Mouse (Mus musculus) C2C12 (cell line): ENCODE data around the gene Lgals1. TPM values are rescaled to one million over a fixed set of nuclear protein-coding genes. Genes with fewer than 3 reads are reported as not detected.

Experiments
- H3K27me3 ChIP-seq: one replicate; pipeline ENCODE4 v1.6.1; 2011; ENCODE audit not compliant: control insufficient read depth, insufficient read depth, insufficient read length
- H3K36me3 ChIP-seq: one replicate; pipeline ENCODE4 v1.6.1; 2011; ENCODE audit not compliant: control insufficient read depth, insufficient read depth
- H3K4me3 ChIP-seq: one replicate; pipeline ENCODE4 v1.5.1; 2011; ENCODE audit warnings: mild to moderate bottlenecking, control low read depth; ENCODE audit not compliant: poor library complexity, insufficient read depth, severe bottlenecking
- H3K79me2 ChIP-seq: one replicate; pipeline ENCODE4 v1.6.1; 2011; ENCODE audit not compliant: control insufficient read depth, insufficient read depth
- H3K79me3 ChIP-seq: one replicate; pipeline ENCODE4 v1.6.1; 2011; ENCODE audit warnings: low read depth, control low read depth
- H3ac ChIP-seq: one replicate; pipeline ENCODE3; 2011; ENCODE audit warnings: low read depth; ENCODE audit not compliant: control insufficient read depth, insufficient read length
- CEBPB ChIP-seq: IDR thresholded peaks from one replicate; pipeline ENCODE4 v1.6.1; 2011; ENCODE audit warnings: low read depth, mild to moderate bottlenecking, control low read depth, moderate library complexity
- CTCF ChIP-seq: IDR thresholded peaks from one replicate; pipeline ENCODE4 v1.5.1; 2011; ENCODE audit not compliant: control insufficient read depth, insufficient read depth, insufficient read length
- FOSL1 ChIP-seq: IDR thresholded peaks from one replicate; pipeline ENCODE4 v1.8.0; 2011; ENCODE audit warnings: mild to moderate bottlenecking, low read length; ENCODE audit not compliant: poor library complexity, insufficient read depth, severe bottlenecking
- MAX ChIP-seq: IDR thresholded peaks from one replicate; pipeline ENCODE4 v1.6.1; 2011; ENCODE audit warnings: mild to moderate bottlenecking, control low read depth
- MYOD1 ChIP-seq: IDR thresholded peaks from one replicate; pipeline ENCODE4 v1.6.1; 2011; ENCODE audit warnings: low read depth; ENCODE audit not compliant: control insufficient read depth, insufficient read length
- MYOG ChIP-seq: IDR thresholded peaks from one replicate; pipeline ENCODE4 v1.6.1; 2011; ENCODE audit not compliant: control insufficient read depth, insufficient read length; ENCODE audit errors: extremely low read depth
- USF1 ChIP-seq: IDR thresholded peaks from one replicate; pipeline ENCODE4 v1.6.1; 2011; ENCODE audit warnings: low read depth, mild to moderate bottlenecking, control low read depth, moderate library complexity
- polyA plus RNA-seq: library from polyadenylated mRNA; unstranded; fragments of >200 nt; fragmentation: generic; extraction: Trizol; gene quantifications from one replicate; pipeline ENCODE4 v1.2.1, GENCODE M21; 2012; ENCODE audit warnings: missing spikeins

Lgals1 gene
- polyA plus RNA-seq, 1 experiment, result 18,755 TPM

GRCm38 (mm10) chr15:78940325-78940724 lies 13.8 kb downstream of the Lgals1 start:
- Histone ChIP-seq H3ac (no peak overlapping the region), H3K36me3 (peaks cover 60% of the 10 kb centered on the region), H3K4me3 (no peak overlapping the region), H3K79me2 (peaks cover 20% of the 10 kb centered on the region), H3K79me3 (peaks cover 11% of the 10 kb centered on the region), H3K27me3 (no peaks in the 10 kb centered on the region)
- TF ChIP-seq MYOD1 (no peak), FOSL1 (no peak), MAX (no peak), USF1 (no peak), CEBPB (no peak), CTCF (no peak), MYOG (no peak)

- H3K79me2 ChIP-seq, result no peaks in the 10 kb centered on the region
- H3K79me3 ChIP-seq, result no peaks in the 10 kb centered on the region
- peaks cover 45% of the 10 kb centered on the region for H3K36me3 ChIP-seq
- no peak for TF ChIP-seq FOSL1
- TF ChIP-seq CTCF, result peak; percentile 22
- no peak for TF ChIP-seq USF1
- H3K4me3 ChIP-seq, result no peak overlapping the region
- H3K27me3 ChIP-seq, result no peaks in the 10 kb centered on the region
- peak overlapping the region; percentile 49 for H3ac ChIP-seq
These were observed 16.1 kb downstream of the Lgals1 start for GRCm38 (mm10) chr15:78942663-78943062.

GRCm38 (mm10) chr15:78946232-78946631 lies 19.7 kb downstream of the Lgals1 start:
- Histone ChIP-seq H3K79me3 (no peaks in the 10 kb centered on the region), H3K27me3 (no peaks in the 10 kb centered on the region), H3K36me3 (peaks cover 9% of the 10 kb centered on the region), H3K4me3 (no peak overlapping the region), H3ac (no peak overlapping the region), H3K79me2 (no peaks in the 10 kb centered on the region)
- TF ChIP-seq FOSL1, result no peak

GRCm38 (mm10) chr15:78947657-78948056 lies 21.1 kb downstream of the Lgals1 start, which contains the start of gene Triobp:
Triobp (plus strand) TSS chr15:78947724.
- no peaks in the 10 kb centered on the region for H3K36me3 ChIP-seq
- TF ChIP-seq MAX, result no peak
- TF ChIP-seq FOSL1, result no peak
- TF ChIP-seq MYOD1, result no peak
- no peak for TF ChIP-seq USF1
- no peak for TF ChIP-seq CEBPB
- TF ChIP-seq MYOG, result no peak
- no peak for TF ChIP-seq CTCF
- peak within 1 kb of the TSS; percentile 25 for H3K4me3 ChIP-seq
- H3ac ChIP-seq, result peak within 1 kb of the TSS; percentile 62
- H3K79me3 ChIP-seq, result no peaks in the 10 kb centered on the region
- H3K27me3 ChIP-seq, result no peaks in the 10 kb centered on the region
- H3K79me2 ChIP-seq, result no peaks in the 10 kb centered on the region

- H3K27me3 ChIP-seq, result no peaks in the 10 kb centered on the region
- H3ac ChIP-seq, result peak overlapping the region; percentile 62
- no peaks in the 10 kb centered on the region for H3K36me3 ChIP-seq
- H3K79me3 ChIP-seq, result no peaks in the 10 kb centered on the region
- no peaks in the 10 kb centered on the region for H3K79me2 ChIP-seq
- TF ChIP-seq CTCF, result no peak
- H3K4me3 ChIP-seq, result peak overlapping the region; percentile 25
These were observed 21.7 kb downstream of the Lgals1 start for GRCm38 (mm10) chr15:78948152-78948725.

GRCm38 (mm10) chr15:78948883-78949282 lies 22.4 kb downstream of the Lgals1 start:
- Histone ChIP-seq H3K79me3 (no peaks in the 10 kb centered on the region), H3K4me3 (no peak overlapping the region), H3K36me3 (no peaks in the 10 kb centered on the region), H3K27me3 (no peaks in the 10 kb centered on the region), H3ac (no peak overlapping the region), H3K79me2 (no peaks in the 10 kb centered on the region)
- TF ChIP-seq CEBPB, result no peak
- no peak for TF ChIP-seq USF1
- TF ChIP-seq MYOG, result no peak
- TF ChIP-seq MAX, result no peak
- no peak for TF ChIP-seq CTCF
- TF ChIP-seq FOSL1, result no peak
- no peak for TF ChIP-seq MYOD1

GRCm38 (mm10) chr15:78955663-78956062 lies 29.1 kb downstream of the Lgals1 start:
- no peak for TF ChIP-seq MYOG
- no peak for TF ChIP-seq FOSL1
- TF ChIP-seq USF1, result no peak
- TF ChIP-seq CEBPB, result no peak
- no peak for TF ChIP-seq MYOD1
- TF ChIP-seq CTCF, result no peak
- Histone ChIP-seq H3K27me3 (no peaks in the 10 kb centered on the region), H3K79me3 (no peaks in the 10 kb centered on the region), H3K36me3 (no peaks in the 10 kb centered on the region), H3K4me3 (no peak overlapping the region), H3ac (no peak overlapping the region), H3K79me2 (no peaks in the 10 kb centered on the region)
